Mouse (Mus musculus): ENCODE data around the gene Ankrd55.

- TF ChIP-seq GATA1 (IDR thresholded peaks at IDR 0.05; ENCODE audit: borderline replicate concordance, low read length), result no peak
- TF ChIP-seq FLI1 (IDR thresholded peaks at IDR 0.05; ENCODE audit: low read length), result no peak
Measured at GRCm38 (mm10) chr13:112294446-112294845, 6.2 kb downstream of the Ankrd55 start.
